Mouse (Mus musculus): ENCODE measurements around the gene Ogfod3.

DNA sequence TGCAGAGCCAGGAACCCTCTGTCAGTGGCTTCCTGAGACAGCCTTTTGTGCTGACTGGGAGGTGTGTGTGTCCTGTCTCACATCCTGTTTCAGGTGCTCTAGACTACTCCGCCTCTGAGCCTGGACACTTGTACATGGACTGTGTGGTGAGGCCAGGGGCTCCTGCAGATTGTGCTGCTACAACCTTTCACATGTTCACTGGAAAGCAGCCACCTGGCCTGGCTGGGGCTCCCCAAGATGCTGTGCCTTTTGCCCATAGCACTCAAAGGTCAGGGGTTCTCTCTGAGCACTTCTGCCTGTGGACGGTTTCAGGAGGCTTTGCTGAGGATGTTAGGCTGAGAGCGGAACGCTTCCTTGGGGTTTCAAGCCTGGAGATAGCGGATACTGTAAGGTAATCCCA lies 16.3 kb upstream of the Ogfod3 start:
- TF ChIP-seq CTCF (IDR thresholded peaks at IDR 0.05) (no peak), POLR2A (IDR thresholded peaks at IDR 0.05; ENCODE audit: insufficient read depth, low read depth, low read length) (no peak)
